Mouse (Mus musculus): ENCODE results near the gene Hmgn2.
"Not testable (repeated sequence)": the region's sequence is repeated elsewhere in the genome, so short reads cannot be mapped to it uniquely, and the experiment has no call there.

Hmgn2 gene

GRCm38 (mm10) chr4:133925204-133925603, 43.2 kb downstream of the Hmgn2 start:
- no peak for DNase-seq (ENCODE audit: low read depth)

GRCm38 (mm10) chr4:133923743-133924142, 44.7 kb downstream of the Hmgn2 start:
- no peak for DNase-seq (ENCODE audit: low read depth)

GRCm38 (mm10) chr4:133918093-133918825, 50.2 kb downstream of the Hmgn2 start:
- DNase-seq (ENCODE audit: low read depth) = not testable (repeated sequence)

Measured in c-Kit-positive CD71-positive TER-119-negative erythroid progenitor cells, embryonic 14.5 days (primary cell).